Mouse (Mus musculus): ENCODE results near the gene Ms4a2. TPM values are rescaled to one million over a fixed set of nuclear protein-coding genes. Genes with fewer than 3 reads are reported as not detected.

Gene Ms4a2
- polyA plus RNA-seq, 1 experiment from 2014 or later: not detected

DNA sequence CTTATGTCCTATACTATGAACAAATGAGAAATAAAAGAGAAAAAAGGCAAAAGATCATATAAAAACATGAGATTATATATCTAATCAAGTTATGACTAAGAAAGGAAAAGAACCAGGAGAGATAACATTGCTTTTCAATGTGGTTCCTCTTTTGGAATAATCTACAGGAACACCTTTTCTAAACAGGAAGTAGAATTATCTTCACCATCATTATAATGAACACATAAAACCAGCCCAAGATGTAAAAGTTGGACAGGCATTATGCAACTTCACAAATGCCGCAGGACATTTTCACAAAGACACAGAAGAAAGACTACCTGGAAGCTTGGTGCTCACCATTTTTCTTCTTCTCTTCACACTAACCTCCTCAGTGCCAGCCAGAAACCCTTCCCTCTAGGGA is 10.4 kb downstream of the Ms4a2 start:
- 0 out of 4 replicates have a peak, but pooled peaks cover 0 to 2% of the 10 kb centered on the region in 2 experiments for H3K4me1 ChIP-seq (ENCODE audit: control insufficient read depth in 2 of 2, insufficient read depth in 2 of 2, low read length in 2 of 2)
- no peak overlapping the region for H3K4me3 ChIP-seq (ENCODE audit: control insufficient read depth in 1 of 2, insufficient read depth in 1 of 2, low read depth in 1 of 2, low read length in 2 of 2)
- no peaks in the 10 kb centered on the region for H3K36me3 ChIP-seq (ENCODE audit: control insufficient read depth, insufficient read depth, low read length)
- no peak overlapping the region for H3K27ac ChIP-seq (replicated peaks in 1 of 2; ENCODE audit: control insufficient read depth in 1 of 2, insufficient read depth in 1 of 2, low read depth in 2 of 2, low read length in 2 of 2)
- H3K9me3 ChIP-seq (ENCODE audit: control insufficient read depth, low read length): no peaks in the 10 kb centered on the region
- ATAC-seq (ENCODE audit: insufficient number of reproducible peaks, insufficient read depth, low FRiP score, low read depth): no peak
- H3K27me3 ChIP-seq (ENCODE audit: control insufficient read depth, insufficient read depth, low read length): no peaks in the 10 kb centered on the region
- 91% methylated on average over 1 of the region's 1 CpGs for WGBS
- no peak overlapping the region for H3K9ac ChIP-seq (ENCODE audit: low read length)
- H3K4me2 ChIP-seq (ENCODE audit: low read length): no peak overlapping the region

GRCm38 (mm10) chr19:11612293-11612692 is 11.2 kb downstream of the Ms4a2 start:
- Histone ChIP-seq H3K36me3 (ENCODE audit: control insufficient read depth, insufficient read depth, low read length) (no peaks in the 10 kb centered on the region), H3K27ac (replicated peaks in 1 of 2; ENCODE audit: control insufficient read depth in 1 of 2, insufficient read depth in 1 of 2, low read depth in 2 of 2, low read length in 2 of 2) (no peak overlapping the region), H3K4me1 (ENCODE audit: control insufficient read depth in 2 of 2, insufficient read depth in 2 of 2, low read length in 2 of 2) (0 out of 4 replicates have a peak, but pooled peaks cover 0 to 2% of the 10 kb centered on the region in 2 experiments), H3K9me3 (ENCODE audit: control insufficient read depth, low read length) (no peaks in the 10 kb centered on the region), H3K9ac (ENCODE audit: low read length) (no peak overlapping the region), H3K4me2 (ENCODE audit: low read length) (no peak overlapping the region), H3K27me3 (ENCODE audit: control insufficient read depth, insufficient read depth, low read length) (no peaks in the 10 kb centered on the region), H3K4me3 (ENCODE audit: control insufficient read depth in 1 of 2, insufficient read depth in 1 of 2, low read depth in 1 of 2, low read length in 2 of 2) (no peak overlapping the region)
- 44% methylated on average over 2 of the region's 2 CpGs for WGBS
- ATAC-seq (ENCODE audit: insufficient number of reproducible peaks, insufficient read depth, low FRiP score, low read depth): no peak

DNA sequence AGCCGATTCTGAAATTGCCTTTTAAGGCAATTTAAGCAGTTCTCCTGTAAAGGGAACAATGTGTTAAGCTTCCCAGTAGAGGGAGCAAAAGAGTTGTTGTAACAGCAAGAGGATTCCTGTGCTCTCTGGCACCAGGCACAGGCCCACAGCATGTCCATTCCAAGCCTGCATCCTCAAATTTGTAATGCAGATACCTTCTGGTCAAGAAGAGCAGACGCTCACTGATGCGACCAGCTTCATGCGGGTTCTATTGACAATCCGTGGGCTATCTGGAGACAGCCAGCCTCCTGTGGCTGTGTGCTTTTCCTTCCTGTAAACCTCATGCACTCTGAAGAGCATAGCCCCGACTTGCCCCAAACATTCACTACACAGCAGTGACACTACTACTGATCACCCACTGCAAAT is 12.0 kb downstream of the Ms4a2 start:
- no peak for ATAC-seq (ENCODE audit: insufficient number of reproducible peaks, insufficient read depth, low FRiP score, low read depth)
- Histone ChIP-seq H3K9me3 (ENCODE audit: control insufficient read depth, low read length) (no peaks in the 10 kb centered on the region), H3K4me1 (ENCODE audit: control insufficient read depth in 2 of 2, insufficient read depth in 2 of 2, low read length in 2 of 2) (0 out of 4 replicates have a peak, but pooled peaks cover 0 to 2% of the 10 kb centered on the region in 2 experiments), H3K36me3 (ENCODE audit: control insufficient read depth, insufficient read depth, low read length) (no peaks in the 10 kb centered on the region), H3K27me3 (ENCODE audit: control insufficient read depth, insufficient read depth, low read length) (no peaks in the 10 kb centered on the region), H3K27ac (replicated peaks in 1 of 2; ENCODE audit: control insufficient read depth in 1 of 2, insufficient read depth in 1 of 2, low read depth in 2 of 2, low read length in 2 of 2) (no peak overlapping the region), H3K4me2 (ENCODE audit: low read length) (no peak overlapping the region), H3K9ac (ENCODE audit: low read length) (no peak overlapping the region), H3K4me3 (ENCODE audit: control insufficient read depth in 1 of 2, insufficient read depth in 1 of 2, low read depth in 1 of 2, low read length in 2 of 2) (no peak overlapping the region)
- WGBS: 21% methylated on average over 6 of the region's 6 CpGs

DNA sequence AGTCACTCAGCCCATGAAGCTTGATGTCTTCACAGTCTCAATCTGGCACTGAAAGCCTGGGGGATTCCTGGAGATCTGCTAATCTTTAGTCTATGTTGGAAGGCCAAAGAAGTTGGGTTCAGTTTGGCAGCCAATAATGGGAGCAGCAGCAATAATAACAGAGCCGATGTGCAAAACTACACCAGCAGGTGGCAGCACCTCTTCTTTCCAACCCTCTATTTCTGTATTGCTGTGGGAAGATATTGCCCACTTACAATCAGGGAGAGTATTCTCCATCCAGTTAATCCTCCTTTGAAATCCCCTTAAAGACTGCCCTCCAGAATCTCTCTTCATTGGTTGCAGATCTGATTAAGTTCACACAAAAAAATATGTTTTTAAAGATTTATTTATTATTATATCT is 15.3 kb downstream of the Ms4a2 start:
- no peak overlapping the region for H3K27ac ChIP-seq (replicated peaks in 1 of 2; ENCODE audit: control insufficient read depth in 1 of 2, insufficient read depth in 1 of 2, low read depth in 2 of 2, low read length in 2 of 2)
- no peaks in the 10 kb centered on the region for H3K27me3 ChIP-seq (ENCODE audit: control insufficient read depth, insufficient read depth, low read length)
- WGBS: 11% methylated on average over 1 of the region's 1 CpGs
- no peak overlapping the region for H3K4me2 ChIP-seq (ENCODE audit: low read length)
- no peak overlapping the region for H3K4me3 ChIP-seq (ENCODE audit: control insufficient read depth in 1 of 2, insufficient read depth in 1 of 2, low read depth in 1 of 2, low read length in 2 of 2)
- H3K9me3 ChIP-seq (ENCODE audit: control insufficient read depth, low read length): no peaks in the 10 kb centered on the region
- H3K36me3 ChIP-seq (ENCODE audit: control insufficient read depth, insufficient read depth, low read length): no peaks in the 10 kb centered on the region
- 0 out of 4 replicates have a peak, but pooled peaks cover 0 to 2% of the 10 kb centered on the region in 2 experiments for H3K4me1 ChIP-seq (ENCODE audit: control insufficient read depth in 2 of 2, insufficient read depth in 2 of 2, low read length in 2 of 2)
- no peak overlapping the region for H3K9ac ChIP-seq (ENCODE audit: low read length)
- ATAC-seq (ENCODE audit: insufficient number of reproducible peaks, insufficient read depth, low FRiP score, low read depth): no peak

- Histone ChIP-seq H3K4me2 (ENCODE audit: low read length) (no peak within 1 kb of the TSS), H3K27me3 (ENCODE audit: control insufficient read depth, insufficient read depth, low read length) (no peaks in the 10 kb centered on the region), H3K9me3 (ENCODE audit: control insufficient read depth, low read length) (no peaks in the 10 kb centered on the region), H3K27ac (replicated peaks in 1 of 2; ENCODE audit: control insufficient read depth in 1 of 2, insufficient read depth in 1 of 2, low read depth in 2 of 2, low read length in 2 of 2) (no peak within 1 kb of the TSS), H3K4me3 (ENCODE audit: control insufficient read depth in 1 of 2, insufficient read depth in 1 of 2, low read depth in 1 of 2, low read length in 2 of 2) (no peak within 1 kb of the TSS), H3K9ac (ENCODE audit: low read length) (no peak within 1 kb of the TSS), H3K4me1 (ENCODE audit: control insufficient read depth in 2 of 2, insufficient read depth in 2 of 2, low read length in 2 of 2) (no peaks in the 10 kb centered on the region), H3K36me3 (ENCODE audit: control insufficient read depth, insufficient read depth, low read length) (no peaks in the 10 kb centered on the region)
- WGBS: 69% methylated on average over 2 of the region's 2 CpGs
- no peak for ATAC-seq (ENCODE audit: insufficient number of reproducible peaks, insufficient read depth, low FRiP score, low read depth)
Observed at GRCm38 (mm10) chr19:11604603-11605002, 18.9 kb downstream of the Ms4a2 start, which contains the start of gene Ms4a6d. TSS of gene Ms4a6d (minus strand) at chr19:11604849.

- no peak overlapping the region for H3K27ac ChIP-seq (replicated peaks in 1 of 2; ENCODE audit: control insufficient read depth in 1 of 2, insufficient read depth in 1 of 2, low read depth in 2 of 2, low read length in 2 of 2)
- WGBS: 77% methylated on average over 2 of the region's 2 CpGs
Observed at GRCm38 (mm10) chr19:11602026-11602425, 21.5 kb downstream of the Ms4a2 start.

GRCm38 (mm10) chr19:11601349-11601748 is 22.2 kb downstream of the Ms4a2 start:
- H3K4me3 ChIP-seq (ENCODE audit: control insufficient read depth in 1 of 2, insufficient read depth in 1 of 2, low read depth in 1 of 2, low read length in 2 of 2): no peak overlapping the region
- no peaks in the 10 kb centered on the region for H3K4me1 ChIP-seq (ENCODE audit: control insufficient read depth in 2 of 2, insufficient read depth in 2 of 2, low read length in 2 of 2)
- H3K9ac ChIP-seq (ENCODE audit: low read length): no peak overlapping the region
- ATAC-seq (ENCODE audit: insufficient number of reproducible peaks, insufficient read depth, low FRiP score, low read depth): no peak
- no peaks in the 10 kb centered on the region for H3K9me3 ChIP-seq (ENCODE audit: control insufficient read depth, low read length)
- H3K27me3 ChIP-seq (ENCODE audit: control insufficient read depth, insufficient read depth, low read length): no peaks in the 10 kb centered on the region
- no peak overlapping the region for H3K27ac ChIP-seq (replicated peaks in 1 of 2; ENCODE audit: control insufficient read depth in 1 of 2, insufficient read depth in 1 of 2, low read depth in 2 of 2, low read length in 2 of 2)
- WGBS: 78% methylated on average over 3 of the region's 3 CpGs
- H3K36me3 ChIP-seq (ENCODE audit: control insufficient read depth, insufficient read depth, low read length): no peaks in the 10 kb centered on the region
- H3K4me2 ChIP-seq (ENCODE audit: low read length): no peak overlapping the region

More at GRCm38 (mm10) chr19:11602026-11602425, 21.5 kb downstream of the Ms4a2 start:
- Histone ChIP-seq H3K4me2 (ENCODE audit: low read length) (no peak overlapping the region), H3K4me1 (ENCODE audit: control insufficient read depth in 2 of 2, insufficient read depth in 2 of 2, low read length in 2 of 2) (no peaks in the 10 kb centered on the region), H3K9me3 (ENCODE audit: control insufficient read depth, low read length) (no peaks in the 10 kb centered on the region), H3K36me3 (ENCODE audit: control insufficient read depth, insufficient read depth, low read length) (no peaks in the 10 kb centered on the region), H3K9ac (ENCODE audit: low read length) (no peak overlapping the region), H3K4me3 (ENCODE audit: control insufficient read depth in 1 of 2, insufficient read depth in 1 of 2, low read depth in 1 of 2, low read length in 2 of 2) (no peak overlapping the region), H3K27me3 (ENCODE audit: control insufficient read depth, insufficient read depth, low read length) (no peaks in the 10 kb centered on the region)
- no peak for ATAC-seq (ENCODE audit: insufficient number of reproducible peaks, insufficient read depth, low FRiP score, low read depth)

DNA sequence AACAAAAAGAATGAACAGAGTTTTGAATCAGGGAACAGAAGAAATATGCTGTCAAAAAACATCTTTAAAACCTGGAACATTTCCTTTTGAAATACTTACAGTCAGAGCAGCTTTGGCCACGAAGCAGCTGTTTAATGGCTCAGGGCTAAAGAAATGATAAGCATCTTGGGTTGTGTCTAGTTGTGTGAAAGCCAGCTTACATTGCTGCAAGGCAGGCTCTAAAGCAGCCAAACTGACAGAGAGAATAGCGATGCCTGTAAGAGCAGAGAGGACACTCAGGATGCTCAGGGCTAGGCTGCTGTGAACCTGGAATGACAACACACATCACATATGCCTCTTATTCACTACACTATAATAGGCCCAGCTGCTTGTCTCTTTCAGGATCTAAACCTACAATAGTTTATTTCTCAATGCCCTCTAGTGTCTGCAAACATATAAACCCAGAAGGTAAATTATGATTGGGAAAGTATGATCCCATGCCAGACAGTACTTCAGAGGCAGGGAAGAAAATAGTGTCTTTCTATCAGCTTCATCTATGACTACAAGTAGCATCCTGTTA is 33.5 kb downstream of the Ms4a2 start:
- no peak overlapping the region for H3K4me3 ChIP-seq (ENCODE audit: control insufficient read depth in 1 of 2, insufficient read depth in 1 of 2, low read depth in 1 of 2, low read length in 2 of 2)
- H3K4me2 ChIP-seq (ENCODE audit: low read length): no peak overlapping the region
- H3K27me3 ChIP-seq (ENCODE audit: control insufficient read depth, insufficient read depth, low read length): no peaks in the 10 kb centered on the region
- no peaks in the 10 kb centered on the region for H3K9me3 ChIP-seq (ENCODE audit: control insufficient read depth, low read length)
- H3K36me3 ChIP-seq (ENCODE audit: control insufficient read depth, insufficient read depth, low read length): no peaks in the 10 kb centered on the region
- ATAC-seq (ENCODE audit: insufficient number of reproducible peaks, insufficient read depth, low FRiP score, low read depth): no peak
- H3K9ac ChIP-seq (ENCODE audit: low read length): no peak overlapping the region
- 57% methylated on average over 2 of the region's 2 CpGs for WGBS
- no peak overlapping the region for H3K27ac ChIP-seq (replicated peaks in 1 of 2; ENCODE audit: control insufficient read depth in 1 of 2, insufficient read depth in 1 of 2, low read depth in 2 of 2, low read length in 2 of 2)
- no peaks in the 10 kb centered on the region for H3K4me1 ChIP-seq (ENCODE audit: control insufficient read depth in 2 of 2, insufficient read depth in 2 of 2, low read length in 2 of 2)
